Mouse (Mus musculus): Measurements from ENCODE around the gene Zfr.

DNA sequence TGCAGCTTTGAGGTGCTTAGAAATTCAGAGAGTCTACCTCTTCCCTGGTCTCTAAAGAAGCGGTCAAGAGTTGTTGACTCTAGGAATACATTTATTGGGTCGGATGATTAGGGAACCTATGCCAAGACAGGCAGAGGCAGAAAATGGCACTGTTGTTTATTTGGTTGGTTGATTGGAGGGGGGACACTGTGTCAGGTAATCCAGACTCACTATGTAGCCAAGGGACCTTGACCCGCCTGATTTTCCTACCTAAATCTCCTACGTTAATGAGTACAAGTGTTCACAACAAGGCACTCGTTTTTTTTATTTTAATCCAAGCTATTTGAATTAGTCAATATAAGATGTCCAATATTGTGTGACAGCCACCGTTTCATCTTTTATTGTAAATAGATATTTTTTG lies 79.7 kb downstream of the Zfr start:
- TF ChIP-seq POLR2A (IDR thresholded peaks at IDR 0.05; ENCODE audit: insufficient read depth, low read length) (no peak), CTCF (IDR thresholded peaks at IDR 0.05; ENCODE audit: low read depth, low read length) (no peak)
